Mouse (Mus musculus) heart, adult 9 months (tissue): Measurements from ENCODE around the gene Gys1.
"Not testable (repeated sequence)": the region's sequence is repeated elsewhere in the genome, so short reads cannot be mapped to it uniquely, and the experiment has no call there.

Experiments
- DNase-seq, 2 experiments: peaks; one replicate each; pipeline ENCODE4 v3.0.0; 2022; ENCODE audit warnings: low spot score in 2 of 2

Gys1 gene

DNA sequence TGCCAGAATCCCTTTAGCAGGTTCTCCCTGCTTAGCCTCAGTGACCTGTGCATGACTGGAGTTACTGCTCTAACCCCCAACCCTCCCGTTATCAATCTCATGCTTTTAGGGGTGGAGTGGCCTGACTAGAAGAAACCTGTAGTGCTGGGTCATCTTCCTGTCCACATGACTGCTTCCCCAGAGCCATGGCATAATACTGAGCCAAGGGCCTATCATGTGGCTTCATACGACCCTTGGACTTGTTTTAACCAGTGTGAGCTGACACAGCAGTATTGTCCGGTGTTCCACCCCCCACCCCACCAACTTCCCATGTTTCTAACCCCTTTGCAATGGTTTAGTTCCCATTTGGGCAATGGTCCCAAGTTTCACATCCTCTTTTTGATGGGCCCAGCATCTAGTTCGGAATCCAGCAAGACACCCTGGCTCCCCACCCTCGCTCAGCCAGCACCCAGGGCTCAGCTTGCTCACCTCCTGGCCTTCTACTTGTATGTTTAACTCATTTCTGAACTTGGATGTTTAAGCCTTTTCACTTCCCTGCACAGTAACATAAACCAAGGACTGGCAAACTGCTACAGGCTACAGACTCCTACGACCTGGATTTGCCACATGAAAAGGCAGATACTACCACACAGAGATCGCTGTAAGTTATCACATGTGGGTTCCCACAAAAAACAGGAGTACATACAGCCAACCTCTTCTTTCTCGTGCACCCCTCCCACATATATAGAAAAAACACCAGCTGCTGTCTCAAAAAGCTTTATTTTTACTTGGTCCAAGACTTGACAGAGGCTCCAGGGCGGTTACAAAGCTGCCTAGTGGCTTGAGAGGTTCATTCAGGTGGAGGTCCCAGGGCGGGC lies 22.8 kb downstream of the Gys1 start:
- peak; percentile 52 to 77 for DNase-seq

GRCm38 (mm10) chr7:45458748-45459563 lies 24.3 kb downstream of the Gys1 start:
- DNase-seq, result peak; percentile 81 to 86

DNA sequence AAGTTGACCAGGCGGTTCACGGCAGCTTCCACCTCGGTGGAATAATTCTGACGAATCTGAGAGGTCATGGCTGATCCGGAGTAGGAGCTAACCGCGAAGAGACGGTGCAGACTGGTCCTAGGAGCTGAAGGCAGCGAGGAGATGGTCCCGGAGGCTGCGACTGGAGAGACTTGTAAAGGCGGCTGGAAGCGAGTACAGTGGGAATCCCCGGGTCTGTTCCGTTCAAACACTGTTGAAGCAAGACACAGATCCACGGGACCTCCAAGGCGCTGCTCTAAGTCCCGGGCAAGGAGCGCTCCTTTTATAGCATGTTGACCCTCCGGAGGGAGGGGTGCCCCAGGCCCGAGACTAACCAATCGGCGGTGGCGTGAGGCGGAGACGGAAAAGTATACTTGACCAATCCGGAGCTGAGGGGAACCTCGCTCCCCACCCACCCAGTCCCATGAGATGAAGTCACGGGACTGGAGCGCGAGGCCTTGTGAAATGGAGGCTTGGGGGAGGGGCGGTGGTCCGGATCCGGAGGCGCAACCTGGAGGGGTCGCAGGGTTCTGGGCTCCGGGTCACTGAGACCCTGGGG lies 25.0 kb downstream of the Gys1 start, which contains the start of gene Ftl1:
TSS of gene Ftl1 (minus strand) at position 321 of the 577 bp plus-strand sequence.
- peak; percentile 99 for DNase-seq

DNA sequence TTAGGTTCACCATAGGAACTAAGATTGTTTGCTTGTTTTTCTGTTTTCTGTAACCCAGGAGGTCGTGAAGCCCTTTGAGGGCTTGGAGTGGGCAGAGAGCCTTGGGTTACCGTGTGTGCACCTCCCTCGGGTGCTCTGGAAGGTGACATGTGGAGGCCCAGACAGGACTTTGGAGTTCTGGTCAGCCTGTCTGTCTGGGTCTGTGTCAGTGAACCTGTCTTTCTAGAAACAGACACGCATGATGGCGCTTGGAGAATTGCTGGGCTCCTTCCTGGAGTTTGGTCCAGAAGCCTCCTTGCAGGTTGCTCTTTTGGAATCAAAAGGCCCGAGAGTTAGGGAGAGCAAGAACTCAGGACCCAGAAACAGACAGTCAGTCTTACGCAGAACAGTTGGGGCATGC lies 25.7 kb downstream of the Gys1 start:
- DNase-seq, result no peak

- peak; percentile 73 to 81 for DNase-seq
Measured at GRCm38 (mm10) chr7:45460860-45461314, 26.2 kb downstream of the Gys1 start.

DNA sequence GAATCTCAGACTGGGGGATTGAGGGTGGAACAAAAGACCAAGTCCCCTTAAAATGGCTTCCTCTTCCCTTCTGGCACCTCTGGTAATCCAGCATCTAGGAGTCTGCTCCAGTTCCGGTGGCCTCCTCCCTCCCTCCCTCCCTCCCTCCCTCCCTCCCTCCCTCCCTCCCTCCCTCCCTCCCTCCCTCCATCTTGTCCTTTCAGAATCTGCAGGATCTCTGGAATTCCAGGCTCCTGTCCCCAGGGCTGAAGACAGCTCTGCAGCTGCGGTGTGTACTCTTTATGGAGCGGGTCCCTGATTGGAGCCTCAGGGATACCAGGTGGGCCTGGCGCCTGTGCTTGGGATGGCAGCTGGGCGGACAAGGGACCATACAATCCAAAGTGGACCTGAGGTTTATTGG lies 26.7 kb downstream of the Gys1 start:
- DNase-seq, result no peak

DNA sequence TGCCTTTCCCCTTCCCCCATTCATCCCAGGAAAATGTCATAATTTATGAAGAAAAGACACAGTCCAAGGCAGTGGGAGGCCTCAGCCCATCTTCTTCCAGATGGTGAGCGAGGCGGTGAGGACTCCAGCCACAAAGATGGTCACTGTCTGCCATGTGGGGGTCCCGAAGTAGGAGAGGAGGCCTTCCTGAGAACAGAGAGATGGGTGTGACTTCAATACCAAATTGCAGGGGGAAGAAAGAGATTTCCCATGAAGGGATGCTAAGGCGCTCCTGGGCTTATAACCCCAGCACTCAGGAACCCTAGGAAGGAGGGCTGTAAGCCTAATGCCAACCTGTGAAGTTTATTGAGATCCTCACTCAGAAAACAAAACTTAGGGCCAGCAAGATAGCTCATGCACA lies 27.1 kb downstream of the Gys1 start:
- no peak for DNase-seq

GRCm38 (mm10) chr7:45462325-45462724 lies 27.7 kb downstream of the Gys1 start:
- no peak for DNase-seq

- not testable (repeated sequence) for DNase-seq
Measured at GRCm38 (mm10) chr7:45462868-45463267, 28.2 kb downstream of the Gys1 start.

GRCm38 (mm10) chr7:45463987-45464778 lies 29.5 kb downstream of the Gys1 start:
- no peak for DNase-seq

GRCm38 (mm10) chr7:45465112-45465511 lies 30.5 kb downstream of the Gys1 start:
- DNase-seq, result no peak

DNA sequence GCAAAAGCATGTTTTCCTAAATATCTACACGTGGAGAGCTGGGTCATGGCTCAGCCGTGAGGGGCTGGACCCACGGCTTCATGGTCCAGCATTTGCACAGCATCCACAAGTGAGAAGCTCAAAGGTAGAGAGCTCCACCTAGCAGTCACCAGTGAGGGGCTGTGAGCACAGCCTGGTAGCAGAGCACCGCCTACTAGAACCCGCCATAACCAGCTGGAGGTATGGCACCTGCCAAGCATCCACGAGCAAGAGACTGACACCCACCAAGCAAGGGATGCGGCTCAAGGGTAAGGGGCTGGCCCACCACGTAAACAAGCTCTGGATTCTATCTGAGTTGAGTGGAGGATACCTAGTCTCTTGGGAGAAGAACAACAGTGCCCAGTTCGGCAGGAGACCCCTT lies 30.9 kb downstream of the Gys1 start:
- no peak for DNase-seq

DNA sequence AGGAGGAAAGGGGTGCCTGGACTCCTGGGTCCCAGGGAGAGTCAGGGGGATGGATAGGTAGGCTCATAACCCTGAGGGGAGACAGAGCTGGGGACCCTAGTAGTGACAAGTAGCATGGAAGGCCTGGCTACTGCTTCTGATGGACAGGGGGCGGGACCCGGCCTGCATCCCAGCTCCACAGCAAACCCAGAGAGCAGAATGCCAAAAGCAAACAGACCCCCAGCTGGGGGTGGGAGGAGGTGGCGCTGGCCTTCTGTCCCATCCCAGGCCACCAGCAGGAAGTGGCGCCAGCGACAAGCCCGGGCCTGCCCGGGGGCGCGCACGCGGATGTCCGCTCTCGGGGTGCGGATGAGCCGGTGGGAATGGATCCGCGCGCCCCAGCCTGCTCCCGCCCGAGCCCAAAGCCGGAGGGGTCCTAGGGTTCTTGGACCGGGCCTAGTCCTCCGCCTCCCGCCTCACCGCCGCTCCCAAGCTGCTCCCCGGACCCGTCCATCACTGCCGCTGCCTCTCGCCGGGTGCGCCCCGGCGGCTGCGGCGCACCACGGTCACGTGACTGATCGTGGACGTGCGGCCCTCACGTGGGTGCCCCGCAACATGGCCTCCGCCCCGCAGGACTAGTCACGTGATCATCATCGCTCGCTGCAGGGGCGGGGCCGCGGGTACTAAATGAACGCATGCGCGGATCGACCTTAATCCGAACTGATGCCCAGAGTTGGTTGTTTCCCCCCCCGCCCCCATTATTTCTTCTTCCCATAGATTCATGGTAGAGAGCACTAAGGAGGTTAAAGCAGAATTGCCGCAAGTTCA lies 31.8 kb downstream of the Gys1 start, which contains the start of gene Bax:
TSS of gene Bax (minus strand) at position 616 of the 807 bp plus-strand sequence.
- peak; percentile 95 to 96 for DNase-seq

GRCm38 (mm10) chr7:45467090-45467670 lies 32.5 kb downstream of the Gys1 start:
- no peak for DNase-seq

- peak in 1 of 2 experiments; percentile 76 for DNase-seq
Measured at GRCm38 (mm10) chr7:45470869-45471268, 36.2 kb downstream of the Gys1 start.

DNA sequence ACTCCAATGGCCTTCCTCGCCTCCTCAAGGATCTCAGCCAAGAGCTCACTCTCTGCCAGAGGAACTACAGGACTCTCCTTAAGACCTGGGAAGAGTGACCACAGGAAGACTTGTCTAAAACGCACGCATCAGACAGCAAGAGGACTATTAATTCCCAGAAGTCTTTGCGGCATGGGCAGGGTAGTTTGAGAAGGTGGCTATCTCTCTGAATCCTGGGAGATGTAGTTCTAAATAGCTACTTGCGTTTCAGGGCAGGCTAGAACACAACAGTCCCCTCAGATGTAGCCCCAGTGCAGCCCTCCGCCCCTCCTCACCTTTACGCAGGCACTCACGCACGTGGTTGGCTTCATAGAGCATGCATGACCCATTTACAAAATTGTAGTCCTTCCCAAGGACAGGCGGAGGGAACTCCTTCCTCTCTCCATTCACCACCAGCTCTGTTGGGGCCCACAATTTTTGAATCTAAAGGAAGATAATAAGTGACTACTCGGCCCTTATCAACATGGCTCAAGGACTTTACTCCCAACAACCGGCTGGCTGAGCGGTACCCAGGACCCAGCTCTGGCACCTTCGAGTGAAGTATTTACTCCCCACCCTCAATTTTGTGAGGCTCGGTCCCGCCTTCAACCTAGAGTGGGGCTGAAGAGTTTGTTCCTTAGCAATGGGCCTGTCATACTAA lies 40.8 kb downstream of the Gys1 start:
- no peak for DNase-seq

DNA sequence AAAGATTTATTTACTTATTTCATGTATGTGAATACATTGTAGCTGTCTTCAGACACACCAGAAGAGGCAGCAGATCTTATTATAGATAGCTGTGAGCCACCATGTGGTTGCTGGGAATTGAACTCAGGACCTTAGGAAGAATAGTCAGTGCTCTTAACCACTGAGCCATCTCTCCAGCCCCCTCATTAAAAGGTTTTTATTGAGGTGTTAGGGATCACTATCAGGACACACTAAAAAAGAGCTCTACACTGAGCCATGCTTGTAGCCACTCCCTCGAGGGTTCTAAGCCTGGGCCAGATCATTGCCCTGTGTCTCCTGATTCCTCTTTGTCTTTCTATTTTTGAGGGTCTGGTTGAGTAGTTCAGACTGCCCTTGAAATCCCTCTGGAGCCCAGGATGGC lies 41.8 kb downstream of the Gys1 start:
- no peak for DNase-seq

GRCm38 (mm10) chr7:45477003-45477402 lies 42.4 kb downstream of the Gys1 start:
- DNase-seq, result peak in 1 of 2 experiments; percentile 49

DNA sequence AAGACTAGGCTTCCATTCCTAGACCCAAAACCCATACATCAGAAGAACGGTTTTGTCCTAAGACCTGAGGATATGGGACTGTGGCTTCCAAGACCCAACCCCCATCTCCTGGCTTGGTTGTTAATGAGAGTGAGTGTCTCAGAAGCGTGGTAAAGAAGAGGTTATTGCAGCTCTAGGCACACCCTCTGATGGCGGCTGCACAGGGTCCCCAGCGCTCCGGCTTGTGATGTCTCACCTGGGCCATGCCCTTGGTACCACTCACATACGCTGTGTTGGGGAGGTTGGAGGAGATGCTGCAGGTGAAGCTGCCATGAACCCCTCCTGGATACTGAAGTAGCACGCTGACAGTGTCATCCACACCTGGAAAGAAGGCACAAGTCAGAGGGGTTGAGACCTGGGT lies 44.1 kb downstream of the Gys1 start:
- no peak for DNase-seq
